Mouse (Mus musculus): ENCODE results near the gene Cbln3.

GRCm38 (mm10) chr14:55838740-55839139, 45.5 kb downstream of the Cbln3 start:
- TF ChIP-seq CTCF (IDR thresholded peaks at IDR 0.05; ENCODE audit: control insufficient read depth, insufficient read depth, insufficient read length) (no peak), MAX (IDR thresholded peaks at IDR 0.05) (no peak)

Data from C2C12 (cell line).